Mouse (Mus musculus) ES-E14 (cell line): ENCODE data around the gene Gm44503. TPM values are rescaled to one million over a fixed set of nuclear protein-coding genes. Genes with fewer than 3 reads are reported as not detected.

Source experiments
- DNase-seq: peaks from one replicate; pipeline ENCODE4 v3.0.0-alpha.2; 2013; ENCODE audit warnings: low read depth, low spot score
- H3K27ac ChIP-seq: 2 replicates; pipeline ENCODE4 v1.5.1; 2012; ENCODE audit warnings: low read depth, mild to moderate bottlenecking, low read length, moderate library complexity, mixed read lengths; ENCODE audit not compliant: poor library complexity, insufficient read depth, severe bottlenecking
- H3K36me3 ChIP-seq: 2 replicates; pipeline ENCODE4 v1.6.1; 2012; ENCODE audit warnings: mild to moderate bottlenecking, low read length, moderate library complexity, mixed read lengths; ENCODE audit not compliant: control insufficient read depth, poor library complexity, insufficient read depth, severe bottlenecking
- H3K4me1 ChIP-seq, 2 experiments: fragments of 150-350 bp in 1 of 2; sonication (generic) in 1 of 2; 2 replicates each; pipeline ENCODE4 v1.6.1; 2012; ENCODE audit warnings: low read length in 2 of 2, mild to moderate bottlenecking in 1 of 2, mixed read lengths in 1 of 2; ENCODE audit not compliant: control insufficient read depth in 2 of 2, insufficient read depth in 2 of 2, poor library complexity in 1 of 2
- H3K4me3 ChIP-seq, 2 experiments: fragments of 150-350 bp in 1 of 2; sonication (generic) in 1 of 2; 2 replicates each; pipeline ENCODE4 v1.5.1; 2012; ENCODE audit warnings: low read length in 2 of 2, low read depth in 1 of 2, mild to moderate bottlenecking in 1 of 2, mixed read lengths in 1 of 2; ENCODE audit not compliant: insufficient read depth in 1 of 2, poor library complexity in 1 of 2, severe bottlenecking in 1 of 2
- H3K9ac ChIP-seq: 2 replicates; pipeline ENCODE4 v1.6.1; 2012; ENCODE audit warnings: low read depth, mild to moderate bottlenecking, low read length, mixed read lengths; ENCODE audit not compliant: poor library complexity, insufficient read depth, severe bottlenecking
- H3K9me3 ChIP-seq: fragments of 150-350 bp; sonication (generic); 2 replicates; pipeline ENCODE4 v1.6.1; 2012; ENCODE audit warnings: low read depth, mild to moderate bottlenecking, low read length; ENCODE audit not compliant: control insufficient read depth, insufficient read depth
- CHD2 ChIP-seq: IDR thresholded peaks from 2 replicates; pipeline ENCODE4 v1.6.1; 2014; ENCODE audit warnings: mild to moderate bottlenecking, low read depth, low read length, inconsistent platforms
- HCFC1 ChIP-seq: IDR thresholded peaks from 2 replicates; pipeline ENCODE4 v1.6.1; 2012; ENCODE audit warnings: low read length, inconsistent platforms, borderline replicate concordance; ENCODE audit not compliant: insufficient read depth
- MAFK ChIP-seq: IDR thresholded peaks from 2 replicates; pipeline ENCODE4 v1.6.1; 2014; ENCODE audit warnings: mild to moderate bottlenecking, low read depth, low read length, inconsistent platforms; ENCODE audit not compliant: insufficient read depth
- ZC3H11A ChIP-seq: IDR thresholded peaks from 2 replicates; pipeline ENCODE4 v1.6.1; 2012; ENCODE audit warnings: low read depth, mild to moderate bottlenecking, inconsistent platforms, low read length, borderline replicate concordance
- ZNF384 ChIP-seq: IDR thresholded peaks from 2 replicates; pipeline ENCODE4 v1.6.1; 2012; ENCODE audit warnings: low read depth, low read length, inconsistent platforms
- in situ Hi-C, 2 experiments: fragments of 600-800 bp; cut with MboI; formaldehyde crosslinking; loops; one replicate each; pipeline ENCODE4 v1.15.1; 2025; ENCODE audit warnings: low sequenced_read_pairs in 2 of 2, inconsistent platforms in 1 of 2; ENCODE audit not compliant: unreplicated experiment in 2 of 2
- total RNA-seq: library from RNA; depleted of rRNA; stranded (reverse); fragments of 300-350 nt; gene quantifications from 2 replicates; pipeline ENCODE4 v1.2.3, GENCODE M21; 2012

Gm44503 gene
- total RNA-seq, 1 experiment = 0.04 TPM

DNA sequence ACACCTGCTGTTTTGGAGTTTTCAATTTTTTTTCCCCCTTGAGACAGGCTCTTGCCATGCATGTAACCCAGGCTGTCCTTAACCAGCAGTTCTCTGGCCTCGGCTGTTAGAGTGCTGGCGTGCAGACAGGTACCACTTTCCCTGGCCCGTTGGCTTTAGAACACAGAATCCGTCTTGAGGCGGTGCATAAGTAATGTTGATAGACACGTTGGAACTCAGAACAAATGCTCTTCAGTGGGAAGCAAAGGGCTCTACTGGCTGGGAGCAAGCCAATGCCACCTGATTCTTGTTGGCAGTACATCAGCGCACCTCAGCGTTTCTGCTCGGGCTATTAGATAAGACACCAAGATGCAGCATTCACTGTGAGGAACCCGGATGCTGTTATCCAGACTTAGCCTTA, 61.2 kb downstream of the Gm44503 start:
- no peaks in the 10 kb centered on the region for H3K9me3 ChIP-seq
- H3K9ac ChIP-seq = no peak overlapping the region
- in situ Hi-C loops = no loop called here
- H3K36me3 ChIP-seq = peaks cover 38% of the 10 kb centered on the region
- H3K4me3 ChIP-seq = no peak overlapping the region
- no peak overlapping the region for H3K27ac ChIP-seq
- TF ChIP-seq CHD2 (no peak), HCFC1 (no peak), MAFK (no peak), ZC3H11A (no peak), ZNF384 (no peak)
- no peak for DNase-seq
- peaks cover 0 to 4% of the 10 kb centered on the region in 2 experiments; a peak in 1 of 4 replicates for H3K4me1 ChIP-seq

DNA sequence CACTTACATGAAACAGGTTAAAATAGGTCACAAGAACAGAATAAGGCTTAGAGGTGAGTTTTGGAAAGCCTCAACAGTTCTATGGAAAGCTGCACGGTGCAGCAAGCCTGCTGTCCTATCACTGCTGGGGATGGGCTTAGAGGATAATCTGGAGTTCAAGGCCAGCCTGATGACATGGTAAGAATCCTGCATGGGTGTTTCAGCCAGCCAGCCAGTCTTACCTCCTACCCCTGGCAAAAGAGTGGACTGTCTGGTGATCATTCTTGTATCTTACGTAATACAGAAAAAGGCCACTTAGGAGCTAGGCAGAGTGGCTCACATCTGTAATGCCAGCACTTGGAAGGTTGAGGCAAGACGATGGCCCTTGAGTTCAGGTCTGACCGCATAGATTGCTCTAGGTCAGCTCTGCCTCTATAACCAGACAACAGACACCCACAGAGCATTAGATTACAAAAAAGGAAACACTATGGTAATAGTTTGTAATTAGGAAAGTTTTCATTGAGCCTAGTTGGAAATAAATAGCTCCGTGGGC, 62.0 kb downstream of the Gm44503 start:
- in situ Hi-C loops = no loop called here
- Histone ChIP-seq H3K4me3 (no peak overlapping the region), H3K4me1 (peaks cover 0 to 4% of the 10 kb centered on the region in 2 experiments; a peak in 2 of 4 replicates), H3K36me3 (peaks cover 36% of the 10 kb centered on the region), H3K27ac (no peak overlapping the region), H3K9me3 (no peaks in the 10 kb centered on the region), H3K9ac (no peak overlapping the region)
- no peak for DNase-seq
- TF ChIP-seq CHD2 (no peak), ZC3H11A (no peak), MAFK (no peak), HCFC1 (no peak), ZNF384 (no peak)

DNA sequence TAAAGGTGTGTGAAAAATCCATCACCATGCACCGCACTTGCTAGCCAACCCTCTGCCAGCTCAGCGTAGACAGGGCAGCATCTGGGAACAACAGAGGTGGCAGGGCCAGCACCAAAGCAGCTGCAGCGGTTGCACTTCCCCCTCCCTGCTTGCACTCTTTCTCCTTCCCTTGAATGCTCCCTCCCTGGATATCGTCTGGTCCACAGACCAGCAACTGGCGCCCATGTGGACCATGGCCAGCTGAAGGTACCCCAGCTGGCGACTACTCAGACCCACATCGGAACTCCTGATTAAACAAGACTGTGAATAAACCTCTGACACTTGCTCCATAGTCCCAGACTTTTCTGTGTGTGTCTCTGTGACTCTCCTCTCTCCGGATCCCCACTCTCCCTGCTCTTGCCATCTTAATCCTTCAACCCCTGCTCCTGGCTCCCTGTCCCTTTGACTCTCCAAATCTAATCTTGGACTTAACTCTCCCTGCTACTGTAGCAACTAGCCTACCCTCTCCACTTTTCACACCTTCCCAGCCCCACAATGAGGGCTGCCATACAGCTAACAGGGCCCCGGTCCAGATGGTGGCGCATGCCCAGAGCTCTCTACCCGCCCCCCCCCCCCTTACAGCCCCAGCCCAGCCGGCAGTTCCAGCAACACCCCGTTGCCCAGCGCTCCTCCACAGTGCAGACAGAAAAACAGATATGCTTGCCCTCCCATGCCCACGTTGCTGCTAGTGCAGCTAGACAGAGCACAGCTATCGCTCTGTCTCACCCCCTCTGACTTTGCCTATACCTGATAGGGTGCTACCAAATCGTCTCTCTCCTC, 67.4 kb downstream of the Gm44503 start:
- Histone ChIP-seq H3K9ac (peak overlapping the region; percentile 67), H3K9me3 (no peaks in the 10 kb centered on the region), H3K4me1 (peaks cover 0 to 4% of the 10 kb centered on the region in 2 experiments; a peak in 1 of 4 replicates), H3K36me3 (peaks cover 6% of the 10 kb centered on the region; the same call in 1 of the 2 replicates), H3K4me3 (peak overlapping the region; percentile 56 to 62), H3K27ac (peak overlapping the region; percentile 8; the same call in 1 of the 2 replicates)
- in situ Hi-C loops = no loop called here
- no peak for TF ChIP-seq CHD2
- no peak for DNase-seq

DNA sequence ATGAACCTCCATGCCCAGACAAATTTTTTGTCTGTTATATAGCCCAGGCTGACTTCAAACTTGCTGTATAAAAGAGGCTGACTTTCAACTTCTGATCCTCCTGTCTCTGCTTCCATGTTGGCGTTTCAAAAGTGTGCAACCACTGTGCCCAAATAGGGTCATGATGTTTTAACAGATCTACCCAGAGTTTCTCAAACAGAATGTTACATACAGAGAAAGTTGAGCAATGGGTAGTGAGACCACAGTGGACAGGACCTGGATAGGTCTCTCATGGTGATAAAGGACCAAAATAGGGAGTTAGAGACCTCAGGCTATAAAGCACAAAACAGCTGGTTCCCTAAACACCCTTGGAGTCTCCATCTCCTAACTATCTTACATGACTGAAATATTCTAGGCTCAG, 71.8 kb downstream of the Gm44503 start:
- Histone ChIP-seq H3K4me1 (peaks cover 0 to 4% of the 10 kb centered on the region in 2 experiments; a peak in 1 of 4 replicates), H3K36me3 (peaks cover 6% of the 10 kb centered on the region), H3K27ac (no peak overlapping the region), H3K9me3 (no peaks in the 10 kb centered on the region), H3K9ac (no peak overlapping the region), H3K4me3 (no peak overlapping the region)
- in situ Hi-C loops = no loop called here
- TF ChIP-seq HCFC1 (no peak), MAFK (no peak), ZC3H11A (no peak), ZNF384 (no peak), CHD2 (no peak)
- no peak for DNase-seq
